Mouse (Mus musculus) kidney, adult 2 months (tissue): ENCODE results near the gene Tcp1.

Source experiments
- CTCF ChIP-seq: fragments of 200-500 bp; conservative IDR thresholded peaks from 2 replicates; pipeline ENCODE4 v1.5.1; 2011; ENCODE audit warnings: low read depth, mild to moderate bottlenecking, control low read depth, low read length, moderate library complexity, mixed read lengths; ENCODE audit not compliant: insufficient read depth, insufficient read length
- POLR2A ChIP-seq: fragments of 200-500 bp; IDR thresholded peaks from one replicate; pipeline ENCODE4 v1.6.1; 2011; ENCODE audit warnings: low read depth, low read length, control low read depth

- TF ChIP-seq CTCF (no peak), POLR2A (no peak)
These were observed 13.2 kb upstream of the Tcp1 start for GRCm38 (mm10) chr17:12902291-12902690.
